Mouse (Mus musculus): ENCODE measurements around the gene Hnrnpll. TPM values are rescaled to one million over a fixed set of nuclear protein-coding genes. Genes with fewer than 3 reads are reported as not detected.
"Not testable (repeated sequence)": the region's sequence is repeated elsewhere in the genome, so short reads cannot be mapped to it uniquely, and the experiment has no call there.

Gene Hnrnpll
- polyA plus RNA-seq, 1 experiment from 2014 or later, result 71.3 TPM

DNA sequence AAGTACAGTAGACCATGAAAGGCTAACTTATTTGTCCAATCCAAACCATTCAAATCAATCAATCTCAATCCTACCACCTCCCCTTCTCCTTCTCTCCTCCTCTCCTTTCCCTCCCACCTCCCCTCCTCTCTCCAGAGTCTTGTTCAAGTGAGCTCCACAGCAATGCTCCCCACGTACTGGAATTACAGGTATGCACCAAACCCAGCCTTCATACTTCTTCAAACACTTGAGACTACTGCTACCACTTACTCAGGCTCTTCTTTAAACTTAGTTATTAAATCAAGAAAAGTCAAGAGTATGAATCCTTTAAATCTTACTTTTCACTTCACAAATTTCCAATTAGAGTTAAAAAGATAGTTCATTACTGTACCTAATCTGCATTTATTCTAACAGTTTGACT, 3.6 kb downstream of the Hnrnpll start:
- H3K4me3 ChIP-seq, result no peak overlapping the region
- H3K9me3 ChIP-seq, result no peaks in the 10 kb centered on the region
- no peak for ATAC-seq (ENCODE audit: insufficient number of reproducible peaks, insufficient read depth, low FRiP score, low TSS enrichment, low read depth)
- H3K36me3 ChIP-seq, result peaks cover 6% of the 10 kb centered on the region; the same call in 1 of the 2 replicates
- H3K27me3 ChIP-seq, result no peaks in the 10 kb centered on the region
- no peak overlapping the region for H3K4me2 ChIP-seq
- H3K27ac ChIP-seq, result no peak overlapping the region
- 48% methylated on average over 1 of the region's 1 CpGs for WGBS
- no peak overlapping the region for H3K9ac ChIP-seq
- peaks cover 31% of the 10 kb centered on the region for H3K4me1 ChIP-seq

DNA sequence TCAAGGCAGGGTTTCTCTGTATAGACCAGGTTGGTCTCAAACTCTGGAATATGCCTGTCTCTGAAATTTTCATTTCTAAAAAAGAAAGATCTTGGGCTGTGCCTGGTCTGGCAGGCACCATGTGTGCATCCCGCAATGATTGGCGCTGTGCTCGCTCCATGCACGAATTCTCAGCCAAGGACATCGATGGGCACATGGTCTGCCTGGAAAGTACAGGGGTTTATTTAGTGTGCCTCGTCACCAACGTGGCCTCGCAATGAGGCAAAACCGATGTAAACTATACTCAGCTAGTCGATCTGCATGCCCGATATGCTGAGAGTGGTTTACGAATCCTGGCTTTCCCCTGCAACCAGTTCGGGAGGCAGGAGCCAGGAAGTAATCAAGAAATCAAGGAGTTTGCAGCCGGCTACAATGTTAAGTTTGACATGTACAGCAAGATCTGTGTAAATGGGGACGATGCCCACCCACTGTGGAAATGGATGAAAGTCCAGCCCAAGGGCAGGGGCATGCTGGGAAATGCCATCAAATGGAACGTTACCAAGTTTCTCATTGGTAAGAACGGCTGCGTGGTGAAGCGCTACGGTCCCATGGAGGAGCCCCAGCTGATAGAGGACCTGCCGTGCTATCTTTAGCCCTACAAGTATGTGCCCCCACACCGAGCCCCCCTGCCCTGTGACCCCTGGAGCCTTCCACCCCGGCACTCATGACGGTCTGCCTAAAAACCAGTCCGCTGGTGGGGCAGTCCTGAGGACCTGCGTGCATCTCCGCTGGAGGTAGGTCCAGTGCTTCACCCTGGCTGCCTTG, 8.0 kb downstream of the Hnrnpll start:
- ATAC-seq (ENCODE audit: insufficient number of reproducible peaks, insufficient read depth, low FRiP score, low TSS enrichment, low read depth), result no peak
- H3K9me3 ChIP-seq, result no peaks in the 10 kb centered on the region

DNA sequence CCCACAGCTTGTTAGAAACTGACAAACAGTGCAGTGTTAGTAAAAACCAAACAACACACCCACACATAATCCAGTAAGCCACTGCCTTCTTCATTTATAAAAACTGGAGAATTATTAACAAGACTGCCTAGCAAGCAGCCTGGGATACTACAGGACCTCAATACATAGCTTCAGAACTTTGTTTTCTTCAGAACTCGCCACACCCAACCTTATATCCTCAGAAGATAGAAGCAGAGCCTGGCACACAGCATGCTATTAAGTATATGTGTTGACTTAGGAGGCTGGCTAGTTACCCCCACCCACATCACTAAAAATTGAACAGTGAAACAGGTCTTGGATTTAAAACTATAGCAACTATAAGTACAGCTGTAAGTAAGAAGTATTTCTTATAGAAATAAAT, 10.5 kb downstream of the Hnrnpll start:
- ATAC-seq (ENCODE audit: insufficient number of reproducible peaks, insufficient read depth, low FRiP score, low TSS enrichment, low read depth), result no peak
- Histone ChIP-seq H3K9ac (no peak overlapping the region), H3K4me1 (peaks cover 4% of the 10 kb centered on the region; the same call in 1 of the 2 replicates), H3K27me3 (no peaks in the 10 kb centered on the region), H3K4me3 (no peak overlapping the region), H3K4me2 (no peak overlapping the region), H3K9me3 (no peaks in the 10 kb centered on the region), H3K27ac (no peak overlapping the region), H3K36me3 (peaks cover 51% of the 10 kb centered on the region)
- 96% methylated on average over 1 of the region's 1 CpGs for WGBS

More for the DNA sequence above, 8.0 kb downstream of the Hnrnpll start:
- H3K9ac ChIP-seq, result no peak overlapping the region; the same call in 1 of the 2 replicates
- H3K4me2 ChIP-seq, result no peak overlapping the region
- peaks cover 43% of the 10 kb centered on the region for H3K36me3 ChIP-seq
- H3K27ac ChIP-seq, result no peak overlapping the region
- H3K4me1 ChIP-seq, result peaks cover 12% of the 10 kb centered on the region
- no peaks in the 10 kb centered on the region for H3K27me3 ChIP-seq
- no peak overlapping the region for H3K4me3 ChIP-seq
- WGBS, result 80% methylated on average over 27 of the region's 27 CpGs

DNA sequence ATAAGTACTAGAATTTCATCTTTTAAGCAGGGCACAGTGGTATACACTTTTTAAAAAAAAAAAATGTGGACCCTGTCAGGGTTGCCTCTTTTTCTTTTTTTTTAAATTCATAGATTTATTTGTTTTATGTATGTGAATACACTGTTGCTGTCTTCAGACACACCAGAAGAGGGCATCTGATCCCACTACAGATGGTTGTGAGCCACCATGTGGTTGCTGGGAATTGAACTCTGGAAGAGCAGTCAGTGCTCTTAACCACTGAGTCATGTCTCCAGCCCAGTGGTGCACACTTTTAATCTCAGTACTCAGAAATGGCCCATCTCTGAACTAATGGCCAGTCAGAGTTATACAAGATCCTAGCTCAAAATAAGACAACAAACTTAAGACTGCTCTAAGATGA, 12.8 kb downstream of the Hnrnpll start:
- H3K9ac ChIP-seq; ATAC-seq (ENCODE audit: insufficient number of reproducible peaks, insufficient read depth, low FRiP score, low TSS enrichment, low read depth); H3K27me3 ChIP-seq; H3K4me2 ChIP-seq; H3K4me3 ChIP-seq; H3K27ac ChIP-seq; H3K4me1 ChIP-seq; H3K9me3 ChIP-seq: not testable (repeated sequence)
- peaks cover 58% of the 10 kb centered on the region for H3K36me3 ChIP-seq

DNA sequence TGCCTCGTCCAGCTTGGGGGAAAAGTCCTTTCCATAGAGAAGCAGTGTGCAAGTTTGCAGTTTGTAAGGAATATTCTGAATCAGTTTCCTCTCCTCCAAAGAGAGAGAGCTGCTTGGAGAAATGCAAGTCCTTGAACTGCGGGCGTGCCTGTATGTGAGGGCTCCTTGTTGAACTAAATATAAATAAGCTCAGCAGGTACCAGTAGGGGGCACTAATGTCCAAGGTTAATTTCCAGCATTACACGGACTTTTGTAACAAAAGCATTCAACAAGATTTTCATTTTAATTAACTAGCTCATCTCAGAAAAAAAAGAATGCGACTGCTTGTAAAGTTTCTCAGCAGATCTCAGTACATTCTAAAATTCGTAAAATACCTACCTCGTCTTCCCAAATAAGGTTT, 13.9 kb downstream of the Hnrnpll start:
- Histone ChIP-seq H3K27ac (no peak overlapping the region), H3K4me2 (no peak overlapping the region), H3K4me3 (no peak overlapping the region), H3K4me1 (no peaks in the 10 kb centered on the region), H3K27me3 (no peaks in the 10 kb centered on the region), H3K9ac (no peak overlapping the region), H3K9me3 (no peaks in the 10 kb centered on the region), H3K36me3 (peaks cover 58% of the 10 kb centered on the region)
- WGBS, result 69% methylated on average over 7 of the region's 7 CpGs
- no peak for ATAC-seq (ENCODE audit: insufficient number of reproducible peaks, insufficient read depth, low FRiP score, low TSS enrichment, low read depth)

DNA sequence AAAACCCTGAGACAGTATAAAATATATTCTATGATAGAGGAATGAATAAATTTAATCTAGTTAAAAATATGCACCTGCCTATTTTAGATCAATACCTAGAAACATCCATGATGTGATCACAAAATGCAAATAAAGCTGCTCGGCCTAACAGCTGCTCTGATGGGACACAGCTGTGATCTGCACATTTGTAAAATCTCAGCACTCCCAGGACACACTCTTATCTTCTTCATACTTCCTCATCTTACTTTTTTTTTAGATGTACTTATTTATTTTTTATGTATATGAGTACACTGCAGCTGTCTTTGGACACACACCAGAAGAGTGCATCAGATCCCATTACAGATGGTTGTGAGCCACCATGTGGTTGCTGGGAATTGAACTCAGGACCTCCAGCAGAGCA, 20.4 kb downstream of the Hnrnpll start:
- Histone ChIP-seq H3K4me1 (no peaks in the 10 kb centered on the region), H3K36me3 (peaks cover 46% of the 10 kb centered on the region), H3K4me3 (no peak overlapping the region), H3K27me3 (no peaks in the 10 kb centered on the region), H3K27ac (no peak overlapping the region), H3K9ac (no peak overlapping the region), H3K4me2 (no peak overlapping the region), H3K9me3 (no peaks in the 10 kb centered on the region)
- WGBS, result 88% methylated on average over 1 of the region's 1 CpGs
- ATAC-seq (ENCODE audit: insufficient number of reproducible peaks, insufficient read depth, low FRiP score, low TSS enrichment, low read depth), result no peak

DNA sequence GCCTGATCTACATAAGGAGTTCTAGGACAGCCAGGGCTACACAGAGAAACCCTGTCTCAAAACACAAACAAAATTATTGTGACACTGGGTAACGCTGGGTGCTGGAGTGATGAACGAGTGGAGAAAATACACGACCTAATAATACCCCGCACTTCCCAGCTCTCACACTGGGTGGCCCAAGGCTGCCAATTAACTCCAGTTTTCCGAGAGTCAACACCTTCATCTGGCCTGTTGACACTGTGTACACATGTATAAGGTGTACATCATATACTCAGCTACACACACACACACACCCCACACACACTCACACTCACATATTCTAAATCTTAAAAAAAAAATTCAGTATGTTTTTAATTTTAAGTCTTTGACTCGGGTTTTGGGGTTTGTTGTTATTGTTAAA, 33.5 kb downstream of the Hnrnpll start:
- 90% methylated on average over 6 of the region's 6 CpGs for WGBS
- H3K9ac ChIP-seq, result no peak overlapping the region
- H3K9me3 ChIP-seq, result no peaks in the 10 kb centered on the region
- H3K4me1 ChIP-seq, result peaks cover 2% of the 10 kb centered on the region; the same call in 1 of the 2 replicates
- no peak overlapping the region for H3K4me3 ChIP-seq
- no peaks in the 10 kb centered on the region for H3K27me3 ChIP-seq
- H3K4me2 ChIP-seq, result no peak overlapping the region
- H3K27ac ChIP-seq, result no peak overlapping the region
- ATAC-seq (ENCODE audit: insufficient number of reproducible peaks, insufficient read depth, low FRiP score, low TSS enrichment, low read depth), result no peak
- H3K36me3 ChIP-seq, result peaks cover 50% of the 10 kb centered on the region

DNA sequence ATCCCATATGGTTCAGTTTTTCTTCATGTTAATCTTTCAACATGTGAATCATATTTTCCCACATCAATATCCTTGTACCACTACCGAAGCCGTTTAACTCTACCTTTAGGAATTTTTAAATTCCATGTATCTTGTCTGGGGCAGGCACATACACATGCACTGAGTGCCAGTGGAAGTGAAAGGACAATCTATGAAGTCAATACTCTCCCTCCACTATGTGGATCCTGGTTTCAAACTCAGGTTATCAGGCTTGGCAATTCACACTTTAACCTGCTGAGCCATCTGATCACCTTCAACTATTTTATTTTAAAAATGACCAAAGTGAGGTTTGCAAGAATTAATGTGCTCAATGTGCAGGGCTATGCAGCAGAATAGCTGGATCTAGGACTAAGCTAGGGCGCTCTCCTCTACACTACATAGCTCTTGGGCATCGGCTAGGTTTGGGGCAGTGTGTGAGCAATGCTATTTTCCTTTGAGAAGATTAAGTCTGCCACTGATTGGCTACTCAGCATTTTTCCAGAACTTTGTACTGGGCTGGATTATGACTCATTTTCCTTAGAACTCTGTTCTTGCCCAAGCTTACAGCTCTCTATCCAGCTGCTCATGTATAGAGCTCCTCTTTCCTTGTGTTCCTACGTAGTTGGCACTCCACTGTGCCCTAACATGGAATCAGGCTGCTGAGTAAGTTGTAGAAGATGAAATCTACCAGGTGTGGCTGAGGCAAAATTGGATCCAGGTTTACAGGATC, 35.8 kb downstream of the Hnrnpll start:
- no peaks in the 10 kb centered on the region for H3K9me3 ChIP-seq
- H3K4me2 ChIP-seq, result no peak overlapping the region
- WGBS, result 67% methylated on average over 5 of the region's 5 CpGs
- no peak overlapping the region for H3K27ac ChIP-seq
- H3K4me3 ChIP-seq, result no peak overlapping the region
- no peak for ATAC-seq (ENCODE audit: insufficient number of reproducible peaks, insufficient read depth, low FRiP score, low TSS enrichment, low read depth)
- peaks cover 31% of the 10 kb centered on the region for H3K36me3 ChIP-seq
- H3K27me3 ChIP-seq, result no peaks in the 10 kb centered on the region
- peaks cover 8% of the 10 kb centered on the region; the same call in 1 of the 2 replicates for H3K4me1 ChIP-seq
- H3K9ac ChIP-seq, result no peak overlapping the region

DNA sequence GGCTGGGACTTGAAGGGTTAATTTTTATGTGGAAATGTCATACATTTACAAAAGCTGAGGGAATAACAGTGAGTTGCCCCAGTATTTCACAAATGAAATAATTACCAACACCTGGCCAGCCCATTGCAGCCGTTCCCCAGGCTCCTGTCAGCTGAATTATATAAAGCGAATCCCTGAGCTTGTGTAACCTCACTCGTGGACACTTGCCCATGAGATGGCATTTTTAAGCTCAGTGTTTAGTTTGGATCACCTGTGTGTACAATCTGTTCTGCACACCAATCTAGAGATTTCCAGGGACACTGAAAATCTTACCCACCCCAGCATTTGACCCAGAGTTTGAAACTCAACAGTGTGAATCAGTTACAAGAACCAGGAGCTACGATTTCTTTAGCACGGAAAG, 40.0 kb downstream of the Hnrnpll start:
- WGBS, result 25% methylated on average over 5 of the region's 5 CpGs
- Histone ChIP-seq H3K9me3 (no peaks in the 10 kb centered on the region), H3K4me3 (no peak overlapping the region), H3K4me1 (peaks cover 13% of the 10 kb centered on the region), H3K36me3 (peaks cover 5% of the 10 kb centered on the region; the same call in 1 of the 2 replicates), H3K9ac (no peak overlapping the region), H3K27ac (peak overlapping the region; percentile 40; the same call in 1 of the 2 replicates), H3K27me3 (no peaks in the 10 kb centered on the region), H3K4me2 (0 out of 2 replicates have a peak overlapping the region, but pooled peaks have one; percentile 3)
- no peak for ATAC-seq (ENCODE audit: insufficient number of reproducible peaks, insufficient read depth, low FRiP score, low TSS enrichment, low read depth)

DNA sequence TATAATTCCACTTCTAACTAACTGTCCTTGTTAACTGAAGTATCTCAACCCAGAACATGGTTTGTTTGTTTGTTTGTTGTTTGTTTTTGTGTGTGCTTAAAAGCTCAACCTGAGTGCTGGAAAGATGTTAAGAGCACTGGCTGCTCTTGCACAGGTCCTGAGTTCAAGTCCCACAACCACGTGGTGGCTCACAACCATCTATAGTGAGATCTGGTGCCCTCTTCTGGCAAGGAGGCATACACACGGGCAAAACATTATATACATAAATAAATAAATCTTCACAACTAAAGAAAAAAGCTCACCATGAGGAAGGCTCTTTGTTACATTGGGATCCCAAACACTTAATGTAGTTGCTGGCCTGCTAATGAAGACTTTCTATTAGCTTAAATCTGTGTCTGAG, 41.6 kb downstream of the Hnrnpll start:
- H3K9ac ChIP-seq, result no peak overlapping the region
- H3K36me3 ChIP-seq, result 0 out of 2 replicates have a peak, but pooled peaks cover 4% of the 10 kb centered on the region
- no peak overlapping the region for H3K27ac ChIP-seq
- no peaks in the 10 kb centered on the region for H3K27me3 ChIP-seq
- H3K4me3 ChIP-seq, result no peak overlapping the region
- no peak overlapping the region for H3K4me2 ChIP-seq
- H3K4me1 ChIP-seq, result peaks cover 11% of the 10 kb centered on the region
- WGBS, result 66% methylated on average over 2 of the region's 2 CpGs
- no peak for ATAC-seq (ENCODE audit: insufficient number of reproducible peaks, insufficient read depth, low FRiP score, low TSS enrichment, low read depth)
- no peaks in the 10 kb centered on the region for H3K9me3 ChIP-seq

DNA sequence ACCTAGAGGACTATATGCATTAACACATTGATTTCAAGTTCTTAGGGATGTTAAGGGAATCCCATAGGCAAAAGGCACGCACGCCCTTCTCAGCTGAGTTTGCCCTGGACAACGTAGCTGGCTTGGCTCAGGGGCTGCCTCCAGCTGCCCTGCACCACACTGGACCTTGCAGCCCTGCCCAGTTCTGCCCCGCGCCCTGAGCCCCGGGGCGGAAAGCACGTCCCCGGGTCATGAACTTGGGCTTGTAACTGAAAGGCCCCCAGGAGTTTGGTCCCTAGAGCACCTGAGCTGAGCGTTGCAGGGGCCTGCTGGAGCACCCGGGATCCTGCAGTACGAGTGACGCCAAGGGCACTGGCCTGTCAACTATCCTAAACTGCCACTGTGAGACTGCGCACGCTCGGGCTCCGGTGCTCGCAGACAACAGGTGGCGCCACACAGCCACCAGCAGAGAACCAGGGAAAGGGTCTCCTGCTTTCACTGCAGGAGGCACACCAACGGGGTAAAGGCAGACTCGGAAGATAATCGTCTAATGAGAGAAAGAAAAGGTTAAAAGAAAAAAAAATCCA, 43.1 kb downstream of the Hnrnpll start:
- ATAC-seq (ENCODE audit: insufficient number of reproducible peaks, insufficient read depth, low FRiP score, low TSS enrichment, low read depth), result no peak
- Histone ChIP-seq H3K27me3 (no peaks in the 10 kb centered on the region), H3K4me1 (peaks cover 11% of the 10 kb centered on the region), H3K36me3 (no peaks in the 10 kb centered on the region), H3K9ac (peak overlapping the region; percentile 33; the same call in 1 of the 2 replicates), H3K9me3 (no peaks in the 10 kb centered on the region), H3K4me2 (peak overlapping the region; percentile 54), H3K27ac (no peak overlapping the region), H3K4me3 (peak overlapping the region; percentile 23)
- WGBS, result 8% methylated on average over 22 of the region's 22 CpGs

All from embryonic facial prominence, embryonic 13.5 days (tissue).